Mouse (Mus musculus) olfactory bulb, adult 2 months (tissue): ENCODE data around the gene Ppp1r13b.

Source experiments
- CTCF ChIP-seq: fragments of 200-500 bp; IDR thresholded peaks from 2 replicates; pipeline ENCODE4 v1.5.1; 2012; ENCODE audit warnings: low read depth, mild to moderate bottlenecking, low read length, moderate library complexity; ENCODE audit not compliant: insufficient read depth
- POLR2A ChIP-seq: fragments of 200-500 bp; IDR thresholded peaks from 2 replicates; pipeline ENCODE4 v1.6.1; 2012; ENCODE audit warnings: mild to moderate bottlenecking, low read depth, low read length, moderate library complexity; ENCODE audit not compliant: insufficient read depth

DNA sequence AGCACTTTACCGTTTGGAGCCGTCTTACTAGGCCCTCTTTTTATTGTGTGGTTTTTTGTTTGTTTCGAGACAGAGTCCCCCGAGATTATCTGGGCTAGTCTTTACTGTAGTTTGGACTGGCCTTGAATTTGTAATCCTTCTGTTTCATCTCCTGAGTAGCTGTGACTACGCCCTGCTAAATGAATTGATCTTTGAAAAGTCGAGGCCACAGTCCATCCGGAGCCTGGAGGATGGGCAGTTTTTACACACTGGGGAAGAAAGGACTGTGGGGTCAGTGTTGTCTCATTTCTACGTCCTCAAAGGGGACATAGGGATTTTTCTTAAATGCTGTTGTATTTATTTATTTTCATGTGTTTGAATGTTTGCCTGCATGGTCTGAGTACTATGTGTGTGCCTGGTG, 89.9 kb downstream of the Ppp1r13b start:
- TF ChIP-seq CTCF, result no peak
- no peak for TF ChIP-seq POLR2A
